Mouse (Mus musculus) cerebellum, postnatal 10 days (tissue): ENCODE measurements around the gene Lefty1.
"Not testable (repeated sequence)": the region's sequence is repeated elsewhere in the genome, so short reads cannot be mapped to it uniquely, and the experiment has no call there.

ENCODE experiments used
- DNase-seq, 2 experiments: peaks; one replicate each; pipeline ENCODE4 v3.0.0; 2021; ENCODE audit warnings: mixed read lengths in 2 of 2

Gene Lefty1

GRCm38 (mm10) chr1:180956973-180957381 lies 22.2 kb downstream of the Lefty1 start:
- no peak for DNase-seq

- DNase-seq, result no peak
These were observed 23.2 kb downstream of the Lefty1 start for GRCm38 (mm10) chr1:180957989-180958388.

GRCm38 (mm10) chr1:180958797-180959196 lies 24.0 kb downstream of the Lefty1 start:
- DNase-seq, result no peak

- DNase-seq, result no peak
These were observed 31.0 kb downstream of the Lefty1 start for GRCm38 (mm10) chr1:180965786-180966185.

GRCm38 (mm10) chr1:180966542-180966941 lies 31.7 kb downstream of the Lefty1 start:
- DNase-seq, result no peak

GRCm38 (mm10) chr1:180967261-180967660 lies 32.4 kb downstream of the Lefty1 start:
- DNase-seq, result no peak

- no peak for DNase-seq
These were observed 38.1 kb downstream of the Lefty1 start for GRCm38 (mm10) chr1:180972941-180973340.

GRCm38 (mm10) chr1:180974126-180974746 lies 39.4 kb downstream of the Lefty1 start:
- DNase-seq, result peak; percentile 56 to 68

- DNase-seq, result peak; percentile 23 to 26
These were observed 41.4 kb downstream of the Lefty1 start for GRCm38 (mm10) chr1:180976110-180976679.

- DNase-seq, result no peak
These were observed 44.8 kb downstream of the Lefty1 start for GRCm38 (mm10) chr1:180979484-180980251.

- DNase-seq, result no peak
These were observed 45.6 kb downstream of the Lefty1 start for GRCm38 (mm10) chr1:180980464-180980863.

- DNase-seq, result not testable (repeated sequence)
These were observed 46.6 kb downstream of the Lefty1 start for GRCm38 (mm10) chr1:180981298-180982046.

- peak in 1 of 2 experiments; percentile 28 for DNase-seq
These were observed 51.9 kb downstream of the Lefty1 start for GRCm38 (mm10) chr1:180986701-180987100.

- peak; percentile 90 for DNase-seq
These were observed 52.9 kb downstream of the Lefty1 start for GRCm38 (mm10) chr1:180987759-180988158.
